Mouse (Mus musculus) stomach, embryonic 14.5 days (tissue): ENCODE data around the gene Maml1. TPM values are rescaled to one million over a fixed set of nuclear protein-coding genes. Genes with fewer than 3 reads are reported as not detected.

Experiments used
- ATAC-seq: fragments of 200-750 bp; cut with Nextera tagmentation; 2 replicates; pipeline ENCODE4 v1.8.0; 2017; ENCODE audit warnings: low read depth, moderate TSS enrichment; ENCODE audit not compliant: insufficient number of reproducible peaks, insufficient read depth, low FRiP score
- H3K27ac ChIP-seq: fragments of 300-500 bp; sonication (generic); 2 replicates; pipeline ENCODE4 v1.5.1; 2014; ENCODE audit warnings: mild to moderate bottlenecking, low read length, moderate library complexity, mixed read lengths
- H3K27me3 ChIP-seq: fragments of 300-500 bp; sonication (generic); 2 replicates; pipeline ENCODE4 v1.6.1; 2014; ENCODE audit warnings: low read length, control low read depth, mixed read lengths; ENCODE audit not compliant: control insufficient read depth, insufficient read depth
- H3K36me3 ChIP-seq: fragments of 300-500 bp; sonication (generic); 2 replicates; pipeline ENCODE4 v1.6.1; 2014; ENCODE audit warnings: mild to moderate bottlenecking, control low read depth, low read length, moderate library complexity, mixed read lengths; ENCODE audit not compliant: control insufficient read depth, insufficient read depth
- H3K4me1 ChIP-seq: fragments of 300-500 bp; sonication (generic); 2 replicates; pipeline ENCODE4 v1.6.1; 2014; ENCODE audit warnings: low read length, control low read depth, mixed read lengths; ENCODE audit not compliant: control insufficient read depth, insufficient read depth
- H3K4me2 ChIP-seq: fragments of 300-500 bp; sonication (generic); replicated peaks from 2 replicates; pipeline ENCODE4 v1.6.1; 2014; ENCODE audit warnings: low read depth, low read length, control low read depth
- H3K4me3 ChIP-seq: fragments of 300-500 bp; sonication (generic); 2 replicates; pipeline ENCODE4 v1.5.1; 2014; ENCODE audit warnings: low read depth, low read length, control low read depth
- H3K9ac ChIP-seq: fragments of 300-500 bp; sonication (generic); replicated peaks from 2 replicates; pipeline ENCODE4 v1.6.1; 2014; ENCODE audit warnings: low read depth, mild to moderate bottlenecking, control low read depth, low read length, moderate library complexity, mixed read lengths
- H3K9me3 ChIP-seq: fragments of 300-500 bp; sonication (generic); 2 replicates; pipeline ENCODE4 v1.6.1; 2016; ENCODE audit warnings: low read depth, low read length, control low read depth; ENCODE audit not compliant: control insufficient read depth
- WGBS: fragments of 180-500 bp; shearing (Covaris S2); extraction: QIAGEN DNeasy Blood & Tissue Kit; methylation state at CpG from one replicate; pipeline ENCODE4 v1.1.7; 2014; 5-methylcytosine and 5-hydroxymethylcytosine counted together
- polyA plus RNA-seq: library from polyadenylated mRNA; unstranded; fragments of >200 nt; fragmentation: Nextera tagmentation; extraction: Ambion mirVana; gene quantifications from 2 replicates; pipeline ENCODE4 v1.2.1, GENCODE M21; 2014

Maml1 gene
- polyA plus RNA-seq, 1 experiment from 2014 or later: 9.9 TPM

DNA sequence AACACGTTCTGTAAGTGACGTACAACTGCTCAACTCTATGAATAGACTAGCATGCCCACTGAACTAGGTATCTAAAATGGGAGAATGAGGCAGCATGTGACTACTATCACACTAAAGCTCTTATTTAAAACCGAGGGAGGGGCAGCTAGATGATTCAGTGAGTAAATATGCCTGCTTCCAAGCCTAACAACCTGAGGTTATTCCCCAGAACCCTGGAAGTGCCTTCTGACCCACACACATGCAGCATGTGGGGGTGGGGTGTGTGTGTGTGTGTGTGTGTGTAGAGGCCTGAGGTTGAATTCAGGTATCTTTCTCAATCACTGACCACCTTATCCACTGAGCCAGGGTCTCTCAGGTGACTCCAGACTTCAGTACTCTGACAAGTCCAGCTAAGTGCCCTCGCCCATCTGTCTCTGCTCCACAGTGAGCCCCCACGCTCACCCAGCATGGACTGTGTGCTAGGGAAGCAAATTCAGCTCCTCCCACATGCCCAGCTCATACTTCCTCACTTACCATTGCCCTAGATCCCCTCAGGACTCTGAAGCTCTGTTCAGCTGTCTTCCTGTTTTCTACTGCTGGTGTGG is 16.5 kb downstream of the Maml1 start:
- no peak overlapping the region for H3K4me3 ChIP-seq
- no peaks in the 10 kb centered on the region for H3K27me3 ChIP-seq
- H3K4me1 ChIP-seq: peaks cover 9% of the 10 kb centered on the region; the same call in 1 of the 2 replicates
- WGBS: 59% methylated on average over 5 of the region's 5 CpGs
- H3K27ac ChIP-seq: peak overlapping the region; percentile 58; the same call in 1 of the 2 replicates
- H3K9me3 ChIP-seq: no peaks in the 10 kb centered on the region
- H3K4me2 ChIP-seq: no peak overlapping the region
- H3K36me3 ChIP-seq: peaks cover 1% of the 10 kb centered on the region
- no peak overlapping the region for H3K9ac ChIP-seq
- ATAC-seq: peak; percentile 74

DNA sequence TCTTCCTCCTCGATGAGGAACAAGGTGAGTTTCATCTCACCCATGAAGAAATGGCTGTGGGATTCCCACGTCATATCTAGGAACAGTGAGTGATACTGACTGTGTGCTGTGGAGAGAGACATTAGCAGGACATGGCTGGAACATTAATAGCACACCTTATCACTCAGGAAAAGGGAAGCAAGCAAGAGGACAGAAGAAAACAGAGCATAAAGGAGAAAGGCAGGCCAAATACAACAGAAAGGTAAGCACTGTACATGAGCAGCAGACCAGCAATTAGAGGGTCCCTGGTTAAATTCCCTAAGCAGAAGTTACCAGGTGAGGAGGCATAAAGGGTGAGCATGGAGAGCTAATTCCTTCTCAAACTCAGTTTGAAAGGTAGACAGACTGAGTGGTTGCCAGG is 17.0 kb downstream of the Maml1 start:
- peak overlapping the region; percentile 58; the same call in 1 of the 2 replicates for H3K27ac ChIP-seq
- no peaks in the 10 kb centered on the region for H3K27me3 ChIP-seq
- no peak overlapping the region for H3K4me2 ChIP-seq
- no peaks in the 10 kb centered on the region for H3K36me3 ChIP-seq
- peaks cover 9% of the 10 kb centered on the region; the same call in 1 of the 2 replicates for H3K4me1 ChIP-seq
- no peaks in the 10 kb centered on the region for H3K9me3 ChIP-seq
- ATAC-seq: no peak
- no peak overlapping the region for H3K4me3 ChIP-seq
- no peak overlapping the region for H3K9ac ChIP-seq
- WGBS: 84% methylated on average over 2 of the region's 2 CpGs

DNA sequence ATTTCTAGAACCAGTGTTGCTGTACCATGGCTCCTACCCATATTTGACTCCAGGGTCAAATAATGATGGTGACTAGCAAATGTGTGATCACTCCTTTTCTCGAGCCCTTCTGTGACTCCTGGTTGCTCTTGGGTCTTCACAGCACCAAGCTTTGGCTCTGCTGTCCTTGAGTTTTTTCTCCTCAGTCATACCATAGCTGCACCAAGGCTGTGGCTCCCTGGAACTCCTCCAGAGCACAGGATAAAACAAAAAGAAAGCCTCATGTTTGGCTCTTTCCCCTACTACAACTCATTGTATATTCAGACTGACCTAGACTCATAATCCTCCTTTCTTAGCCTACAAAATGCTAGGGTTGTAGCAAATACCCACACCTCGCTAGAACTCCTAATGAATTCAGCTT is 19.3 kb downstream of the Maml1 start:
- H3K9ac ChIP-seq: no peak overlapping the region
- H3K27ac ChIP-seq: no peak overlapping the region
- peaks cover 9% of the 10 kb centered on the region; the same call in 1 of the 2 replicates for H3K4me1 ChIP-seq
- H3K4me3 ChIP-seq: no peak overlapping the region
- H3K36me3 ChIP-seq: no peaks in the 10 kb centered on the region
- no peaks in the 10 kb centered on the region for H3K27me3 ChIP-seq
- no peak overlapping the region for H3K4me2 ChIP-seq
- no peak for ATAC-seq
- 88% methylated on average over 2 of the region's 2 CpGs for WGBS
- no peaks in the 10 kb centered on the region for H3K9me3 ChIP-seq

DNA sequence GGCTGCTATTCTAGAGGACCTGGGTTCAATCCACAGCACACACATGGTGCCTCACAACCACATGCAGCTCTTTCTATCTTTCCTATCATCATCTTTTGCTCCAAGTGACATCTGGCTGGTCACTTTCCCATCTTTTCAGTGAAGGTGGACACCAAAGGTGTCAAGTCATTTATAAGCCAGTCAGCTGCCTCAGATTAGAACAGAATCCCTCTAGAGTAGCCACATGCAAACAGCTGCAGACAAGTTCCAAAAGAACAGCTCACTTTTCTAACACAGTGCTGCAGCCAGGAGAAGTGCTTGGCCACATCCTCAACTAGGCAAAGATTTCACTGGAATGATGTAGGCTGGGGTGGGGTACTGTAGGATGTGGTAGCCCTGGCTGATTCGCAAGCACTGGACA is 22.2 kb downstream of the Maml1 start:
- no peaks in the 10 kb centered on the region for H3K4me1 ChIP-seq
- H3K27me3 ChIP-seq: no peaks in the 10 kb centered on the region
- H3K4me3 ChIP-seq: no peak overlapping the region
- peaks cover 24% of the 10 kb centered on the region for H3K36me3 ChIP-seq
- H3K4me2 ChIP-seq: no peak overlapping the region
- H3K9me3 ChIP-seq: no peaks in the 10 kb centered on the region
- H3K27ac ChIP-seq: no peak overlapping the region
- no peak overlapping the region for H3K9ac ChIP-seq
- WGBS: 92% methylated on average over 1 of the region's 1 CpGs
- ATAC-seq: no peak

DNA sequence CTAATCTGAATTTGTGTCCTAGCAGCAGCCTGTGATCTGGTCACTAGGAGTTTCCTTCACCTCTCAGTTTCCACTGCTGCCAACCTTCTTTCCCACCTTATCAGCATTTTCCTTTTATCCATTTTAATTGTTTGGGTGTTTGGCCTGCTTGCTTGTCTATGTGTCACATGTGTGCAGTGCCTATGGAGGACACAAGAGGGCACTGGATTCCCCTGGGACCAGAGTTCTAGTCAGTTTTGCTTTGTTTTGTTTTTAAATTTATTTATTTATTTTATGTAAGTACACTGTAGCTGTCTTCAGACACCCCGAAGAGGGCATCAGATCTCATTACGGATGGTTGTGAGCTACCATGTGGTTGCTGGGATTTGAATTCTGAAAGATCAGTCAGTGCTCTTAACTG is 22.9 kb downstream of the Maml1 start:
- ATAC-seq: no peak
- Histone ChIP-seq H3K27me3 (no peaks in the 10 kb centered on the region), H3K36me3 (peaks cover 31% of the 10 kb centered on the region), H3K9me3 (no peaks in the 10 kb centered on the region), H3K4me2 (no peak overlapping the region), H3K9ac (no peak overlapping the region), H3K4me1 (no peaks in the 10 kb centered on the region), H3K27ac (no peak overlapping the region), H3K4me3 (no peak overlapping the region)
- WGBS: 79% methylated on average over 2 of the region's 2 CpGs

DNA sequence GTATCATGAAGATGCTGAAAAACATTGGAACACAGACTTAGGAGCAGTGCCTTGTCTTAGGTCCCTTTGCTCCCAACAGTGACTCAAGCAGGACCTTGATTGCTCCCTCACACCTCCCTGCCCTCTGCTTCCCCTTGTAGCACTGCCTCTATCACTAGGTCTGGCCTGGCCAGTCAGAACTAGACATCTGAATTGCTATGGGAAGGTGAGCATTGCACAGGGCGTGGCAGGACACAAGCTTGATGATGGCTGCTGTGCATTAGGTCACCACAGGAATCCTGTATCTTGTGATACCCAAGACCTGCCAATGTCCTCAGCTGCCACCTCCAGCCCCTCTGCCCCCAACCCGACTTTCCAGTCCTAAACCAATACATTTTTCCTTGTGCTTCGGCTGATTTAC is 25.1 kb downstream of the Maml1 start:
- Histone ChIP-seq H3K4me2 (no peak overlapping the region), H3K9me3 (no peaks in the 10 kb centered on the region), H3K9ac (no peak overlapping the region), H3K4me1 (no peaks in the 10 kb centered on the region), H3K36me3 (peaks cover 45% of the 10 kb centered on the region), H3K4me3 (no peak overlapping the region), H3K27ac (no peak overlapping the region), H3K27me3 (no peaks in the 10 kb centered on the region)
- WGBS: 91% methylated on average over 3 of the region's 3 CpGs
- ATAC-seq: no peak

DNA sequence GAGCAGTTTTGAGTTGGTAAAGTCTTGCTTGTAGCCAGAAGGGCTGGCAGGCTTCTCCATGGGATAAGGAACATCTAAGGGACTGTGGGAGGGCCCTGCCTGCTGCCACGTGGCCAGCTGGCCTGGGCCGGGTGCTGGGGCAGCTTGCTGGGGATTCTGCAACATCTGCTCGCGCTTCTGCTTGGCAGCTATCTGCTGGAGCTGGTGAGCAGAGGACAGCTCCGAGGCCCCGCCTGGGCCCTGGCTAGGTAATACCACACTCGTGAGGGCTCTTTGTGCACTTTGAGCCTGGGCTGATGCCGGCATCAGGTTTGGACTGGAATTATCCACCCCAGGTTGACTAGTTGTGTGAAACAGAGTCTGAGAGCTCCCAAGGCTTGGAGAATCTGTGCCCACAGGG is 26.2 kb downstream of the Maml1 start:
- H3K9ac ChIP-seq: no peak overlapping the region
- no peak overlapping the region for H3K4me3 ChIP-seq
- no peaks in the 10 kb centered on the region for H3K27me3 ChIP-seq
- no peak overlapping the region for H3K27ac ChIP-seq
- whole genome bisulfite sequencing: 88% methylated on average over 8 of the region's 8 CpGs
- H3K4me2 ChIP-seq: no peak overlapping the region
- no peak for ATAC-seq
- H3K9me3 ChIP-seq: no peaks in the 10 kb centered on the region
- no peaks in the 10 kb centered on the region for H3K4me1 ChIP-seq
- H3K36me3 ChIP-seq: peaks cover 51% of the 10 kb centered on the region

DNA sequence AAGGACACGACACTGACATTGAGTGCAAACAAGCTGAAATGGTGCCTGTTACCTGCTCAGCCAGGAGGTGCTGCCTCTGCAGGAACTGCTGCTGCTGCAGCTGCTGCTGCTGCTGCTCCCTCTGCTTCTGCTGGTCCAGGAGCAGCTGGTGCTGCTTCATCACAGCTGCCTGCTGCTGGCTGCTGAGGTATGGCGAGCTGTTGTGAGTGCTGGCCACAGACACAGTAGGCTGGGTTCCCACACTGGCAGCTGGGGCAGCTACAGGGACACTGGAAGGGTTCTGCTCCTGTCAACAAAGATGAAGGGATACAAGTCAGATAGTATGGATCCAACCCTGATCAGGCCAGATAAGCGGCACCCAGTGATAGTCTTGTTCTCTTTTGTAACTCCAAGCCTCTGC is 28.9 kb downstream of the Maml1 start:
- 88% methylated on average over 3 of the region's 3 CpGs for WGBS

DNA sequence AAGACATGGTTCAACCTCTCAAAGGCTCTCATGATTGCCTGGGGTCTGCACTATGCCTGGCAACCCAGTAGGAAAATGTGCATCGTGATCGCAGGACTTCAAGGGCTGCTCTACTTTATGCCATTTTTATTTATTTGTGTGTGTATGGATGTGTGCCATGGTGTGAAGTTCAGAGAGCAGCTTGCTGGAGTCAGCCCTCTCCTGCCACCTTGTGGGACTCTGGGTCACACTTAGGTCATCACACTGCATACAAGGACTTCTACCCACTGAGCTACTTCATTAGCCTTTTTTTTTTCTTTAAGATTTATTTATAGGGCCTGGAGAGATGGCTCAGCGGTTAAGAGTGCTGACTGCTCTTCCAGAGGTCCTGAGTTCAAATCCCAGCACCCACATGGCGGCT is 30.1 kb downstream of the Maml1 start:
- Histone ChIP-seq H3K4me2 (no peak overlapping the region), H3K27me3 (no peaks in the 10 kb centered on the region), H3K9me3 (no peaks in the 10 kb centered on the region), H3K4me3 (no peak overlapping the region), H3K27ac (no peak overlapping the region), H3K9ac (no peak overlapping the region), H3K4me1 (no peaks in the 10 kb centered on the region), H3K36me3 (peaks cover 78% of the 10 kb centered on the region)
- no peak for ATAC-seq
- WGBS: 93% methylated on average over 4 of the region's 4 CpGs

More for the DNA sequence above, 28.9 kb downstream of the Maml1 start:
- Histone ChIP-seq H3K27ac (no peak overlapping the region), H3K9ac (no peak overlapping the region), H3K4me2 (no peak overlapping the region), H3K36me3 (peaks cover 69% of the 10 kb centered on the region), H3K4me3 (no peak overlapping the region), H3K27me3 (no peaks in the 10 kb centered on the region), H3K4me1 (no peaks in the 10 kb centered on the region), H3K9me3 (no peaks in the 10 kb centered on the region)
- no peak for ATAC-seq
